Mouse (Mus musculus) bone marrow macrophage, adult 2 months (primary cell): Measurements from ENCODE around the gene Spred3.

Experiments used
- CTCF ChIP-seq: IDR thresholded peaks from 2 replicates; pipeline ENCODE4 v1.5.1; 2012; ENCODE audit warnings: low read depth, mild to moderate bottlenecking, low read length, moderate library complexity
- POLR2A ChIP-seq: IDR thresholded peaks from 2 replicates; pipeline ENCODE4 v1.6.1; 2012; ENCODE audit warnings: mild to moderate bottlenecking, low read depth, low read length, borderline replicate concordance

DNA sequence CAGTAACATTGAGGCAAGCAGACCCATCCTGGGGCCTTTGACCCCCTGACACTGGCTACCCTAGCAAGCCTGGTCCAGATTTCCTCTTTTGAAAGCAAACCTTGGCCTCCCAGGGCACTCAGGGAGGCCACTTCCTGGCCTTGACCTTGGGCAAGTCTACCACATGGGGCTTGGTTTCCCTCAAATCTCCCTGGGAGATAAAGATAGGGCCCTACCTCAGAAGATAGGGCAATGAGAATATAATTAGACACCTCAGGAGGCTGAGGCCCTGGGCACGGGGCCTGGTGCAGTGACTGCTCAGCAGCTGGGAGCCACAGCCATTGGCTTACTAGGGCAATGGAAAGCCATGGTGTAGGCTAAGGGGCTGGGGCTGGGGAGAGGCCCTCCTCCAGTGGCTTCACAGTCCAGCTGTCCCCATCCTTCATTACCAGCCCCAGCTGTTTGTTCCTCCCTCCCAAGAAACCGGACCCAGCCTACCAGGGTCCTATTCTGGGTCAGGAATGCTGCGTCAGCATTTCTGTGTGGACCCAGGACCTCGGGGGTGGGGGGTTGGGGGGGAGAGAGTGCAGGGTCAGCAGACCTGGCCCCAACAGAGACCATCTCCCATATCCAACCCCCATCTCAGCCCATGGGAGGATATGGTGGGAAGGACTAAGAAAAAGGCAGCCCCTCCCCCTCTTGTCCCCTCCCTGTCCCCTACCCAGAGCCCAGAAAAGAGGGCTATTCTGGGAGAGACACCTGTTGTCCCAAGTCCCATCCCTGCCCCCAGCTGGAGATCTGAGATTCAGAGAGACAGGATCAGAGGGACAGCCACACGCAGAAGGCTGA lies 46.5 kb downstream of the Spred3 start:
- no peak for TF ChIP-seq POLR2A
- no peak for TF ChIP-seq CTCF
